Mouse (Mus musculus) myocyte (in vitro differentiated cells): Measurements from ENCODE around the gene Psap.

ENCODE experiments used
- POLR2A ChIP-seq: IDR thresholded peaks from one replicate; pipeline ENCODE4 v1.6.1; 2011; ENCODE audit warnings: low read depth, mild to moderate bottlenecking, control low read depth, moderate library complexity; ENCODE audit not compliant: insufficient read length
- USF1 ChIP-seq: IDR thresholded peaks from one replicate; pipeline ENCODE4 v1.6.1; 2011; ENCODE audit warnings: low read depth, mild to moderate bottlenecking, control low read depth, moderate library complexity

- TF ChIP-seq POLR2A (no peak), USF1 (no peak)
These were observed 11.8 kb downstream of the Psap start for GRCm38 (mm10) chr10:60289216-60289615.
